Mouse (Mus musculus): ENCODE data around the gene Nek11.

- TF ChIP-seq CTCF (IDR thresholded peaks at IDR 0.05; ENCODE audit: borderline replicate concordance, extremely low read depth, insufficient read depth, insufficient read length) (no peak), POLR2A (IDR thresholded peaks at IDR 0.05; ENCODE audit: borderline replicate concordance, extremely low read depth, insufficient read depth, insufficient read length, poor library complexity, severe bottlenecking) (no peak)
These were observed 13.2 kb upstream of the Nek11 start for GRCm38 (mm10) chr9:105408549-105408948.

All from brain, embryonic 14.5 days (tissue).